Mouse (Mus musculus) kidney, postnatal 0 days (tissue): ENCODE measurements around the gene Zmat5. TPM values are rescaled to one million over a fixed set of nuclear protein-coding genes. Genes with fewer than 3 reads are reported as not detected.

Experiments
- ATAC-seq: fragments of 200-750 bp; cut with Nextera tagmentation; replicated peaks from 2 replicates; pipeline ENCODE4 v1.8.0; 2017; ENCODE audit warnings: low read depth, moderate number of reproducible peaks, moderate TSS enrichment, moderate library complexity; ENCODE audit not compliant: low FRiP score
- DNase-seq: peaks from one replicate; pipeline ENCODE4 v3.0.0-alpha.2; 2016; ENCODE audit warnings: low spot score
- H3K27ac ChIP-seq: fragments of 300-500 bp; sonication (generic); 2 replicates; pipeline ENCODE4 v1.5.1; 2014; ENCODE audit warnings: mild to moderate bottlenecking
- H3K27me3 ChIP-seq: fragments of 300-500 bp; sonication (generic); 2 replicates; pipeline ENCODE4 v1.6.1; 2014; ENCODE audit warnings: low read length, mixed read lengths; ENCODE audit not compliant: insufficient read depth
- H3K36me3 ChIP-seq: fragments of 300-500 bp; sonication (generic); 2 replicates; pipeline ENCODE4 v1.6.1; 2014; ENCODE audit warnings: low read length, mixed read lengths; ENCODE audit not compliant: insufficient read depth
- H3K4me1 ChIP-seq: fragments of 300-500 bp; sonication (generic); replicated peaks from 2 replicates; pipeline ENCODE4 v1.6.1; 2014; ENCODE audit warnings: antibody characterized with exemption, low read length, mixed read lengths; ENCODE audit not compliant: insufficient read depth
- H3K4me2 ChIP-seq: fragments of 300-500 bp; sonication (generic); 2 replicates; pipeline ENCODE4 v1.6.1; 2014; ENCODE audit warnings: mild to moderate bottlenecking, low read length, moderate library complexity, mixed read lengths
- H3K4me3 ChIP-seq: fragments of 300-500 bp; sonication (generic); replicated peaks from 2 replicates; pipeline ENCODE4 v1.5.1; 2014; ENCODE audit warnings: low read depth, low read length
- H3K9ac ChIP-seq: fragments of 300-500 bp; sonication (generic); 2 replicates; pipeline ENCODE4 v1.6.1; 2014; ENCODE audit warnings: low read depth, low read length
- H3K9me3 ChIP-seq: fragments of 300-500 bp; sonication (generic); replicated peaks from 2 replicates; pipeline ENCODE4 v1.6.1; 2016; ENCODE audit warnings: low read length, inconsistent platforms, mixed read lengths
- CTCF ChIP-seq: IDR thresholded peaks from 2 replicates; pipeline ENCODE4 v1.5.1; 2016; ENCODE audit warnings: antibody characterized with exemption, low read depth, mild to moderate bottlenecking, moderate library complexity
- WGBS: fragments of 180-500 bp; shearing (Covaris S2); extraction: QIAGEN DNeasy Blood & Tissue Kit; methylation state at CpG from one replicate; pipeline ENCODE4 v1.1.7; 2014; 5-methylcytosine and 5-hydroxymethylcytosine counted together
- polyA plus RNA-seq: library from polyadenylated mRNA; unstranded; fragments of >200 nt; fragmentation: Nextera tagmentation; extraction: Ambion mirVana; gene quantifications from 2 replicates; pipeline ENCODE4 v1.2.1, GENCODE M21; 2015

The Zmat5 gene
- polyA plus RNA-seq, 1 experiment from 2014 or later: 81.7 TPM

- no peak for ATAC-seq
Observed at GRCm38 (mm10) chr11:4752836-4753235, 48.4 kb downstream of the Zmat5 start.

GRCm38 (mm10) chr11:4754036-4754435 lies 49.6 kb downstream of the Zmat5 start:
- no peaks in the 10 kb centered on the region for H3K4me1 ChIP-seq
- H3K4me3 ChIP-seq: no peak overlapping the region
- 92% methylated on average over 3 of the region's 3 CpGs for WGBS
- H3K36me3 ChIP-seq: no peaks in the 10 kb centered on the region
- no peak overlapping the region for H3K4me2 ChIP-seq
- no peak for DNase-seq
- H3K27ac ChIP-seq: no peak overlapping the region
- TF ChIP-seq CTCF: peak; percentile 36
- ATAC-seq: no peak
- peaks cover 13% of the 10 kb centered on the region; the same call in 1 of the 2 replicates for H3K27me3 ChIP-seq
- no peaks in the 10 kb centered on the region for H3K9me3 ChIP-seq
- no peak overlapping the region for H3K9ac ChIP-seq

More at GRCm38 (mm10) chr11:4752836-4753235, 48.4 kb downstream of the Zmat5 start:
- Histone ChIP-seq H3K27me3 (peaks cover 25% of the 10 kb centered on the region), H3K27ac (no peak overlapping the region), H3K9ac (no peak overlapping the region), H3K4me3 (no peak overlapping the region), H3K4me1 (no peaks in the 10 kb centered on the region), H3K9me3 (no peaks in the 10 kb centered on the region), H3K36me3 (no peaks in the 10 kb centered on the region), H3K4me2 (no peak overlapping the region)
- TF ChIP-seq CTCF: no peak
- 15% methylated on average over 10 of the region's 10 CpGs for WGBS
- DNase-seq: no peak

- H3K4me2 ChIP-seq: no peak overlapping the region
- 77% methylated on average over 11 of the region's 11 CpGs for WGBS
- no peak for DNase-seq
- H3K27ac ChIP-seq: no peak overlapping the region
- ATAC-seq: no peak
- no peak overlapping the region for H3K4me3 ChIP-seq
- TF ChIP-seq CTCF: no peak
- H3K4me1 ChIP-seq: no peaks in the 10 kb centered on the region
- no peak overlapping the region for H3K9ac ChIP-seq
- H3K36me3 ChIP-seq: no peaks in the 10 kb centered on the region
- no peaks in the 10 kb centered on the region for H3K9me3 ChIP-seq
- peaks cover 5% of the 10 kb centered on the region; the same call in 1 of the 2 replicates for H3K27me3 ChIP-seq
Observed at GRCm38 (mm10) chr11:4754867-4755266, 50.4 kb downstream of the Zmat5 start.

GRCm38 (mm10) chr11:4756460-4756859 lies 52.0 kb downstream of the Zmat5 start:
- no peaks in the 10 kb centered on the region for H3K36me3 ChIP-seq
- no peak for TF ChIP-seq CTCF
- H3K4me3 ChIP-seq: no peak overlapping the region
- H3K9me3 ChIP-seq: no peaks in the 10 kb centered on the region
- H3K27me3 ChIP-seq: peaks cover 2% of the 10 kb centered on the region; the same call in 1 of the 2 replicates
- H3K4me1 ChIP-seq: no peaks in the 10 kb centered on the region
- H3K9ac ChIP-seq: no peak overlapping the region
- H3K27ac ChIP-seq: no peak overlapping the region
- H3K4me2 ChIP-seq: no peak overlapping the region
- ATAC-seq (no peak), DNase-seq (no peak)
- WGBS: 70% methylated on average over 9 of the region's 9 CpGs

GRCm38 (mm10) chr11:4756984-4757788 lies 52.7 kb downstream of the Zmat5 start:
- no peak for ATAC-seq
- no peak for TF ChIP-seq CTCF
- H3K4me2 ChIP-seq: no peak overlapping the region
- H3K4me3 ChIP-seq: no peak overlapping the region
- no peaks in the 10 kb centered on the region for H3K4me1 ChIP-seq
- H3K36me3 ChIP-seq: no peaks in the 10 kb centered on the region
- H3K9me3 ChIP-seq: no peaks in the 10 kb centered on the region
- DNase-seq: no peak
- no peak overlapping the region for H3K27ac ChIP-seq
- no peak overlapping the region for H3K9ac ChIP-seq
- WGBS: 38% methylated on average over 11 of the region's 11 CpGs
- peaks cover 2% of the 10 kb centered on the region; the same call in 1 of the 2 replicates for H3K27me3 ChIP-seq

- H3K4me1 ChIP-seq: no peaks in the 10 kb centered on the region
- no peaks in the 10 kb centered on the region for H3K27me3 ChIP-seq
- H3K4me3 ChIP-seq: no peak overlapping the region
- ATAC-seq (no peak), DNase-seq (no peak)
- no peak overlapping the region for H3K4me2 ChIP-seq
- no peak for TF ChIP-seq CTCF
- H3K9me3 ChIP-seq: no peaks in the 10 kb centered on the region
- no peak overlapping the region for H3K27ac ChIP-seq
- 16% methylated on average over 4 of the region's 4 CpGs for WGBS
- no peak overlapping the region for H3K9ac ChIP-seq
- H3K36me3 ChIP-seq: no peaks in the 10 kb centered on the region
Observed at GRCm38 (mm10) chr11:4757789-4758158, 53.3 kb downstream of the Zmat5 start.
